Mouse (Mus musculus) gonadal fat pad, adult 2 months (tissue): ENCODE data around the gene Atp6v1e2. TPM values are rescaled to one million over a fixed set of nuclear protein-coding genes. Genes with fewer than 3 reads are reported as not detected.

Experiments
- DNase-seq: peaks from one replicate; pipeline ENCODE4 v3.0.0-alpha.2; 2012; ENCODE audit warnings: low read depth
- polyA plus RNA-seq: library from polyadenylated mRNA; depleted of rRNA; stranded (reverse); fragments of >200 nt; gene quantifications from 2 replicates; pipeline ENCODE4 v1.2.3, GENCODE M21; 2012

Gene Atp6v1e2
- polyA plus RNA-seq, 1 experiment: 0.32 TPM

DNA sequence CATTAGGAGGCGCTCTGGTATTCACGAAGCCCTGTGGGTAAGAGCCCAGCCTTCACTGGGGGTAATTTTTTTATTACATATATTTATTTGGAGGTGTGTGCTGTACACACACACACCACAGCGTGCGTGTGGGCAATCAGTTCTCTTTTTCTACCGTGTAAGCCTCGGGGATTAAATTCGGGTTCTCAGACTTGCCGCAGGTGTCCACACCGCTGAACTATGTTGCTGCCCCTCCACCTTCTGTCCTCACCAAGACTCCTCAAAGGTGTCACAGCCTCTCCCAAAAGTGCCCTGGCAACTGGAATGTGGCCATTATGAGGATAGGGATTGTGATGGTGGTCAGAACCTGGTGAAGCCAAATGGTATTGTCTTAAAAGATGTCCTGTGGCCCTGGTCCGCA, 30.6 kb downstream of the Atp6v1e2 start, which contains the start of gene Tmem247:
TSS of gene Tmem247 (plus strand) at position 301 of the 400 bp plus-strand sequence.
- no peak for DNase-seq

DNA sequence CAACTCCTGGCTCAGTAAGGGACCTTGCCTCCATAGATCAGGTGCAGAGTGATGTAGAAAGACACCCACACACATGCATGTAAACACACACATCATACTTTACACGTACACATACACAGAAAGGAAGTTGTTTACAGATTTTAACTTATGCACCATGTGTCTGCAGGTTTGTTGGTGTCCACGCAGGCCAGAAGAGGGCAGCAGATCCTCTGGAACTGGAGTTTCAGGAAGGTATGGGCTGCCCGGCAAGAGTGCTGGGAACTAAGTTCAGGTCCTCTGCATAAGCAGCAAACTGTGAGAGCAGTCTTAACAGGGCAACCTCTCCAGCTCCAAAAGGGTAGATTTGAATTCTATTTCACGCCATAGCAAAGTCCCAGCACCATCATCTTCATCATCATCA, 32.2 kb downstream of the Atp6v1e2 start:
- DNase-seq: no peak

DNA sequence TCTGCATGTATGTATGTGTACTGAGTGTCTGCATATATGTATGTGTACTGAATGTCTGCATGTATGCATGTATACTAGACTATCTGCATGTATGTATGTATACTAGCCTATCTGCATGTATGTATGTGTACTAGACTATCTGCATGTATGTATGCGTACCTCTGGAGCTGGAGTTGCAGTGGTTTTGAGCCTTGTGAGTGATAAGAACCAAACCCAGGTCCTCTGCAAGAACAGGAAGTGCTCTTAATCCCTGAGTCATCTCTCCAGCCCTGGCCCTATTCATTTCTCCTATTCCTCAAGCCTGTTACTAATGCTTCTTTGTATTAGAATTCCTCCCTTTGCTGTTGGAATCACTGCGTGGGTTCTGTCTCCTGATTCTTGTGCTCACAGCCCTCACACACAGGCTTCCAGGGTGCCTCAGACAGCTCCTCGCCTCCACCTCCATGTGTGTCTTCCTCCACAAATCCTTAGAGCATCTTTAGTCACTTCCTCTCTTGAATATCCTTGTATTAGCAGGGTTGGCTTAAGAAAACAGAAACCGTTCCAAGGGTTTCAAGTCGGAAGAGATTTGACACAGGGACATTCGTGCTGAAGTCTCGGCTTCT, 34.6 kb downstream of the Atp6v1e2 start:
- DNase-seq: no peak

GRCm38 (mm10) chr17:86911261-86911660, 36.4 kb downstream of the Atp6v1e2 start:
- no peak for DNase-seq

GRCm38 (mm10) chr17:86909733-86910495, 37.8 kb downstream of the Atp6v1e2 start:
- no peak for DNase-seq

DNA sequence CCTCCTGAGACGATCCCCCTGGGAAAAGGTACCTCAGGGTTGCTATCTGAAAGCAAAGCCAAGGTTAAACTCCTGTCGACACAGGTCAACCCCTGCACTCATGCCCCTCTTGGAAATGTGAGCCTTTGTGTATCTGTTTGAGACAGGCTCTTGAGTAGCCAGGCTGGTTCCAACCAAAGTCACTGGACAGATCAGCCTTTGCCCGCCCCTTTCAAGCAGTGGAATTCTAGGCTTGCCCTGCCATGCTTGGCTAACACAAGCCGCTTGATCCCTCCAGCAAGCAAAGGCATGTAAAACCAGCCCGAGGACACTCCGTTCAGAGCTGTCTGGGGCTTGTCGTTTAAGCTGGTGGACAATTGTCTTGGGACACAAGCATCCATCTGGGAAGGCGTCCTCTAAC, 39.4 kb downstream of the Atp6v1e2 start:
- DNase-seq: no peak

- no peak for DNase-seq
These were observed 40.6 kb downstream of the Atp6v1e2 start for GRCm38 (mm10) chr17:86907092-86907491.

DNA sequence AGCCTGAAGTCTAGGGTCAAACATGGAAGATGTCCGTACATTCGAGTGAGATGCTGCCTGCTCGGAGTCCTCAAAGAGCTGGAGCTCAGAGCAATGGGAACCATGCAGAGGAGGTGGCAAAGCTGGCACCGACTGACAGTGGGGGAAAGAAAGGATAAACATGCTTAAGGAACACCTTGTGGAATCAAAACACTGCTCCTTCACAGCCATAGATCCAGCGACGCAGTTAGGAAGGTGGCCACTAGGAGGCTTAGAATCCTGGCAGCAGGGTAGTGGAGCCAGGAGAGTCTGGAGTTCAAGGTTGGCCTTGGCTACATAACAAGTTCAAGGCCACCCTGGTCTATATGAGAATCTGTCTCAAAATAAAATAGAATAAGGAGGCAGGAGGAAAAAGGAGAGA, 41.1 kb downstream of the Atp6v1e2 start:
- no peak for DNase-seq

DNA sequence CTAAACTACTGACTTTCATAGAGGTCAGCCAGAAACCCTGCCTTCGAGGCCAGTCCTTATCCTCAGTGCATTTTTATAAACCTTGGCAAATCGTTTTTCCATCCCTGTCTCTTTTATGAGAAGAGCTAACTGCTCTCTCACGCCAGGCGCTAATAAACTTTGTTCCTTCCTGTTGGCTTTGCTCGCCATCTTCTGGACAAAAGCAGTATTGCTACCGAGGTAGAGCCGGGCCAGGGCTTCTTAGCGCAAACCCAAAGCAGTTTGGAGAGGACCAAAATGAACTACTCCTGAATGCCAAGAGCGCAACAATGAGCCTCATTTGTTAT, 41.6 kb downstream of the Atp6v1e2 start:
- DNase-seq: no peak

- DNase-seq: no peak
These were observed 42.2 kb downstream of the Atp6v1e2 start for GRCm38 (mm10) chr17:86905297-86906135.

- no peak for DNase-seq
These were observed 43.5 kb downstream of the Atp6v1e2 start for GRCm38 (mm10) chr17:86904206-86904605.

DNA sequence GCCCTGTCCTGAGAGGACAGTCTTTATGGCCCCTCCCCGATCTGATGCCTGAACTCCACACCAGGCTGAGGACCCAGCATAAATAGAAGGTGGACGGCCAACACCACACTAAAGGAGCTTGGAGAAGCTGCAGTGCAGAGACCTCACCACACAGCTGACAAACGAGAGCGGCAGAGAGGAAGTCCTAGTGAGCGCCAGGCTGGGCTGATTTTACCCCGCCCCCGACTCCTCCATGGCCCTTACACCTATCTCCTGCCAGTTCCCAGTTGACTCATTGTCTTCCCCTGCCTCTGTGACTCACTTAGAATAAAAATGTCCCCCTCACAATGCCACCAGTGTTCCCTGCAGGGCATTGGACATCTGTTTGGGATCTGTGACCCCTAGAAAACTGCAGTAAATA, 44.1 kb downstream of the Atp6v1e2 start:
- DNase-seq: no peak

DNA sequence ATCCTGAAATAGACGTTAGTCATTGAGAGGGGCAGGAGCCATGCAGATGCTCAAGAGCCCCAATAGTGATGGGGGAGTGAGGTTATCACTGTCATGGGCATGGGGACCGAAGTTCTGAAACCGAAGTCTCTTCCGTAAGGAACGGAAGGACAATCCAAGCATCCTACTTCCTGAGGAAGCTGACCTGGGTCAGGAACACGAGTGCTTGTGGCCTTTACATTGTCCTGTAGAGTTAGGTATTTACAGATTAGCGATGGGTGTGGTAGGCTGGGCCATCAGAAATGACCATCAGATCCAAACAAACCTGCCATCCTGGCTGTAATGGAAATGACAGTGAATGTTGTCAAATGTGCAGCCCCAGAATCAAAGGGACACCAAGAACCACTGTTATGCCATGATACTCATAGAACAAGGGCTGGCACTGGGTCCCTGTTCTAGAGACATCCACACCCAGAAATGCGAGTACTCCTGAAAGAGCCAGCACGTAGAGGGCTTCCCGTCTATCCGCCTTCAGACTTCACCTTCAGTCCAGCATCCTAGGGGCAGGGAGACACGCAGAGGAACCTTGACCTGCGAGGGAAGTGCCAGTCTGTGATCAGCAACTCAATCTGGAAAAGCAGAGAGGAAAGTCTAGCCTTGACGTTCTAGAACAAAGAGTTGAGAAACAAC, 45.2 kb downstream of the Atp6v1e2 start:
- DNase-seq: no peak

GRCm38 (mm10) chr17:86900564-86900963, 47.1 kb downstream of the Atp6v1e2 start:
- no peak for DNase-seq

- DNase-seq: no peak
These were observed 47.9 kb downstream of the Atp6v1e2 start for GRCm38 (mm10) chr17:86899821-86900220.

DNA sequence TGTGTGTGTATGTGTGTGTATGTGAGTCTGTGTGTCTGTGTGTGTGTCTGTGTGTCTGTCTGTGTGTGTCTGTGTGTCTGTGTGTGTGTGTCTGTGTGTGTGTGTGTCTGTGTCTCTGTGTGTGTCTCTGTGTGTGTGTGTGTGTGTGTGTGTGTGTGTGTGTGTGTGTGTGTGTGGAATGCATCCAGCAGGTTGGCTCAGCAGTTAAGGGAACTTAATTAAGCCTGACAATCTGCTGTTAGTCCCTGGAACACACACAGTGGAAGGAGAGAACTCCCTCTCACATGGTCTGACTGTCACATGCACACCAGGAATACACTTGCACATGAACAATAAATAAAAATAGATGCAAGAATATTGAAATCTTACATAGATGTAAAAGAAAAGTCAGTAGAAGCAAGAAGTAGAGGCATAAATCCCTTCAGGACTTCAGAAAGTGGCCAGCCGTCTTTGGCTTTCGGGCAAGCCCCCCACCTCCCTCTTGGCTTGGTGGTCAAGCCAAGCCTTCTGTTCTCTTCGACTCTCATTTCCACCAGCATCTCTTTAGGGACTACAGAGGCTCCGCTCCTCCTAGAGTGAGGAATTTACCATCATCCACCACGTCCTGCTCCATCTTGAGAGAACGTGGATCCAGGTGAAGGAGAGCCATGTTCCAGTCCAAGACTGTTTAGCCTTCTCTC, 50.1 kb downstream of the Atp6v1e2 start:
- no peak for DNase-seq

DNA sequence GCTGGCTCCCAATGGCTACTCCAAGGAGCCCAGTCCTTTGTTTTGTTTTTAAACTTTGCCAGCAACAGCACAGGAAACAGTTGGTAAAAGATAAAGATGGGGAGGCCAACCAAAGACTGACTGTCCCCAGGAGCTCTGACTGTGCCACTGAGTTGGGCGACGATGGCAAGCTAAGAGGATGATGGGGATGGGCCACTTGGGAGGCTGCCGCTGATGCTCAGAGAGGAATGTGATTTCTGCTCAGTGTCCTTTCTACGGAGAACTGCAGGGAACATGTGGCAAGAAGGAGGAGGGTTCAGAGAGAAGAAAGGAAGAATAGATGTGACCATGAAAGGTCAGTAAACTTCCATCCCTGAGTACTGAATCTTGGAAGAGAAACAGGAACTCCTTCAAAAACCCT, 52.5 kb downstream of the Atp6v1e2 start:
- DNase-seq: no peak
